Mouse (Mus musculus) CH12.LX (cell line): ENCODE measurements around the gene Gm42421. TPM values are rescaled to one million over a fixed set of nuclear protein-coding genes. Genes with fewer than 3 reads are reported as not detected.

ENCODE experiments used
- DNase-seq: peaks from one replicate; pipeline ENCODE4 v3.0.0-alpha.2; 2013; ENCODE audit errors: extremely low read depth
- H3K27ac ChIP-seq: 2 replicates; pipeline ENCODE4 v1.5.1; 2012; ENCODE audit warnings: low read depth, mild to moderate bottlenecking, control low read depth, moderate library complexity; ENCODE audit not compliant: insufficient read depth
- H3K27me3 ChIP-seq: replicated peaks from 2 replicates; pipeline ENCODE3; 2012; ENCODE audit warnings: inconsistent platforms
- H3K36me3 ChIP-seq, 2 experiments: replicated peaks in 1 of 2; 2 replicates each; pipeline versions ENCODE3 to v1.6.1; 2012; ENCODE audit warnings: inconsistent platforms in 1 of 2, low read length in 1 of 2, mild to moderate bottlenecking in 1 of 2, mixed read lengths in 1 of 2, moderate library complexity in 1 of 2; ENCODE audit not compliant: control insufficient read depth in 1 of 2, insufficient read depth in 1 of 2
- H3K4me1 ChIP-seq, 2 experiments: 2 replicates each; pipeline ENCODE4 v1.6.1; 2012; ENCODE audit warnings: inconsistent platforms in 1 of 2, moderate library complexity in 1 of 2; ENCODE audit not compliant: insufficient read depth in 2 of 2, control insufficient read depth in 1 of 2
- H3K4me2 ChIP-seq: 2 replicates; pipeline ENCODE4 v1.6.1; 2012; ENCODE audit warnings: low read depth, mild to moderate bottlenecking, control low read depth; ENCODE audit not compliant: poor library complexity, insufficient read depth, severe bottlenecking
- H3K4me3 ChIP-seq, 3 experiments: fragments of 150-350 bp in 1 of 3; sonication (generic) in 1 of 3; replicated peaks in 1 of 3; 2 replicates each; pipeline versions ENCODE3 to v1.5.1; 2011 to 2012; ENCODE audit warnings: low read depth in 2 of 3, low read length in 2 of 3, mild to moderate bottlenecking in 2 of 3, moderate library complexity in 2 of 3, control low read depth in 1 of 3, improper control_type of control experiment in 1 of 3, inconsistent platforms in 1 of 3, mixed read lengths in 1 of 3; ENCODE audit not compliant: poor library complexity in 1 of 3
- H3K79me2 ChIP-seq: replicated peaks from 2 replicates; pipeline ENCODE4 v1.6.1; 2012; ENCODE audit warnings: mild to moderate bottlenecking, moderate library complexity; ENCODE audit not compliant: control insufficient read depth, poor library complexity, insufficient read depth, severe bottlenecking; ENCODE audit errors: extremely low read depth
- H3K9ac ChIP-seq: 2 replicates; pipeline ENCODE4 v1.6.1; 2012; ENCODE audit warnings: low read depth, mild to moderate bottlenecking, control low read depth, moderate library complexity; ENCODE audit not compliant: insufficient read depth
- H3K9me3 ChIP-seq: replicated peaks from 2 replicates; pipeline ENCODE3; 2012; ENCODE audit warnings: low read length, inconsistent platforms, mixed read lengths
- BHLHE40 ChIP-seq: IDR thresholded peaks from 2 replicates; pipeline ENCODE4 v1.6.1; 2011; ENCODE audit warnings: mild to moderate bottlenecking, low read depth, low read length, improper control_type of control experiment
- CHD1 ChIP-seq: IDR thresholded peaks from 2 replicates; pipeline ENCODE4 v1.6.1; 2012; ENCODE audit warnings: low read depth, low read length, improper control_type of control experiment, inconsistent platforms
- E2F4 ChIP-seq: IDR thresholded peaks from 2 replicates; pipeline ENCODE4 v1.6.1; 2011; ENCODE audit warnings: low read depth, low read length, improper control_type of control experiment; ENCODE audit not compliant: insufficient replicate concordance
- ELF1 ChIP-seq: IDR thresholded peaks from 2 replicates; pipeline ENCODE4 v1.6.1; 2014; ENCODE audit warnings: low read depth, mild to moderate bottlenecking, inconsistent platforms, low read length, improper control_type of control experiment
- EP300 ChIP-seq: IDR thresholded peaks from 2 replicates; pipeline ENCODE4 v1.6.1; 2011; ENCODE audit warnings: low read length, improper control_type of control experiment
- GABPA ChIP-seq: IDR thresholded peaks from 2 replicates; pipeline ENCODE4 v1.6.1; 2012; ENCODE audit warnings: low read depth, low read length, improper control_type of control experiment, inconsistent platforms; ENCODE audit not compliant: insufficient replicate concordance
- IRF4 ChIP-seq: IDR thresholded peaks from 2 replicates; pipeline ENCODE4 v1.6.1; 2014; ENCODE audit warnings: low read depth, mild to moderate bottlenecking, inconsistent platforms, low read length, improper control_type of control experiment
- JUND ChIP-seq: conservative IDR thresholded peaks from 2 replicates; pipeline ENCODE4 v1.6.1; 2011; ENCODE audit warnings: low read depth, low read length, improper control_type of control experiment
- MAX ChIP-seq: IDR thresholded peaks from 2 replicates; pipeline ENCODE4 v1.6.1; 2011; ENCODE audit warnings: low read length, improper control_type of control experiment
- MAZ ChIP-seq: IDR thresholded peaks from 2 replicates; pipeline ENCODE4 v1.6.1; 2012; ENCODE audit warnings: low read depth, mild to moderate bottlenecking, inconsistent platforms, low read length, improper control_type of control experiment, moderate library complexity
- MXI1 ChIP-seq: IDR thresholded peaks from 2 replicates; pipeline ENCODE4 v1.6.1; 2011; ENCODE audit warnings: mild to moderate bottlenecking, low read depth, low read length, improper control_type of control experiment
- PAX5 ChIP-seq: IDR thresholded peaks from 2 replicates; pipeline ENCODE4 v1.6.1; 2012; ENCODE audit warnings: low read length, inconsistent platforms, mixed read lengths
- POLR2A ChIP-seq: IDR thresholded peaks from 2 replicates; pipeline ENCODE4 v1.6.1; 2011; ENCODE audit warnings: low read depth, mild to moderate bottlenecking, improper control_type of control experiment, low read length
- POLR2AphosphoS2 ChIP-seq: IDR thresholded peaks from 2 replicates; pipeline ENCODE4 v1.6.1; 2011; ENCODE audit warnings: low read depth, low read length, improper control_type of control experiment
- RCOR1 ChIP-seq: conservative IDR thresholded peaks from 2 replicates; pipeline ENCODE4 v1.6.1; 2012; ENCODE audit warnings: low read depth, mild to moderate bottlenecking, inconsistent platforms, low read length, improper control_type of control experiment
- SIN3A ChIP-seq: IDR thresholded peaks from 2 replicates; pipeline ENCODE4 v1.6.1; 2012; ENCODE audit warnings: low read length, improper control_type of control experiment, inconsistent platforms
- SMC3 ChIP-seq: IDR thresholded peaks from 2 replicates; pipeline ENCODE4 v1.6.1; 2011; ENCODE audit warnings: low read depth, low read length, improper control_type of control experiment
- TBP ChIP-seq: conservative IDR thresholded peaks from 2 replicates; pipeline ENCODE4 v1.6.1; 2011; ENCODE audit warnings: low read depth, low read length, improper control_type of control experiment
- TCF12 ChIP-seq: IDR thresholded peaks from 2 replicates; pipeline ENCODE4 v1.6.1; 2014; ENCODE audit warnings: low read depth, mild to moderate bottlenecking, inconsistent platforms, low read length, improper control_type of control experiment
- UBTF ChIP-seq: IDR thresholded peaks from 2 replicates; pipeline ENCODE4 v1.6.1; 2012; ENCODE audit warnings: low read depth, mild to moderate bottlenecking, inconsistent platforms, low read length, improper control_type of control experiment, moderate library complexity
- USF2 ChIP-seq: conservative IDR thresholded peaks from 2 replicates; pipeline ENCODE4 v1.6.1; 2011; ENCODE audit warnings: low read depth, low read length, improper control_type of control experiment
- ZC3H11A ChIP-seq: IDR thresholded peaks from 2 replicates; pipeline ENCODE4 v1.6.1; 2012; ENCODE audit warnings: low read depth, mild to moderate bottlenecking, inconsistent platforms, low read length, improper control_type of control experiment
- ZMIZ1 ChIP-seq: IDR thresholded peaks from 2 replicates; pipeline ENCODE4 v1.6.1; 2012; ENCODE audit warnings: low read depth, mild to moderate bottlenecking, inconsistent platforms, low read length, improper control_type of control experiment
- dilution Hi-C: fragments of 300-500 bp; cut with MboI; formaldehyde crosslinking; loops from 2 replicates; pipeline ENCODE4 v1.14.3; 2020; ENCODE audit warnings: low sequenced_read_pairs; ENCODE audit not compliant: extremely low pct_unique_long_range_greater_than_20kb, extremely low pct_ligation_motif_present
- in situ Hi-C: fragments of 300-500 bp; cut with MboI; formaldehyde crosslinking; loops from 3 replicates; pipeline ENCODE4 v1.14.3; 2019; ENCODE audit warnings: low sequenced_read_pairs, low pct_ligation_motif_present, low pct_unique_long_range_greater_than_20kb, mixed read lengths
- polyA plus RNA-seq: library from polyadenylated mRNA; unstranded; fragments of >175 nt; gene quantifications from 2 replicates; pipeline ENCODE4 v1.2.1, GENCODE M21; 2012; ENCODE audit warnings: low read depth; ENCODE audit not compliant: insufficient read length
- total RNA-seq, 2 experiments: library from RNA; depleted of rRNA; stranded (reverse); fragments of 300-350 nt in 1 of 2; fragments of >200 nt in 1 of 2; gene quantifications; 2 replicates each; pipeline ENCODE4 v1.2.3; 2012 to 2014

Gm42421 gene
- total and polyA plus RNA-seq, 3 experiments: 0.59 to 1.4 (median 1.0) TPM

- dilution Hi-C loops: no loop called here
- Histone ChIP-seq H3K79me2 (no peaks in the 10 kb centered on the region), H3K4me3 (no peak overlapping the region), H3K27ac (no peak overlapping the region), H3K9ac (no peak overlapping the region), H3K4me2 (no peak overlapping the region), H3K36me3 (no peaks in the 10 kb centered on the region), H3K27me3 (no peaks in the 10 kb centered on the region), H3K9me3 (peaks cover 5% of the 10 kb centered on the region), H3K4me1 (peaks cover 0 to 11% of the 10 kb centered on the region in 2 experiments; a peak in 1 of 4 replicates)
- TF ChIP-seq PAX5 (no peak), UBTF (no peak), POLR2A (no peak)
- no peak for DNase-seq
- in situ Hi-C loops: no loop called here
These were observed 13.6 kb downstream of the Gm42421 start for GRCm38 (mm10) chr5:143941588-143941987.

- no peaks in the 10 kb centered on the region for H3K79me2 ChIP-seq
- H3K4me2 ChIP-seq: no peak overlapping the region
- no peaks in the 10 kb centered on the region for H3K27me3 ChIP-seq
- H3K4me3 ChIP-seq: no peak overlapping the region
- H3K27ac ChIP-seq: no peak overlapping the region
- in situ Hi-C loops: no loop called here
- H3K36me3 ChIP-seq: no peaks in the 10 kb centered on the region
- H3K9ac ChIP-seq: no peak overlapping the region
- DNase-seq: no peak
- peaks cover 5% of the 10 kb centered on the region for H3K9me3 ChIP-seq
- TF ChIP-seq SIN3A (no peak), MXI1 (no peak), ZC3H11A (no peak), ELF1 (no peak), POLR2AphosphoS2 (no peak), BHLHE40 (no peak), RCOR1 (no peak), POLR2A (no peak), ZMIZ1 (no peak), CHD1 (no peak), E2F4 (no peak)
- TF ChIP-seq, all 38 proteins: peak for 0
- dilution Hi-C loops: no loop called here
- peaks cover 0 to 11% of the 10 kb centered on the region in 2 experiments; a peak in 1 of 4 replicates for H3K4me1 ChIP-seq
These were observed 15.5 kb downstream of the Gm42421 start for GRCm38 (mm10) chr5:143943231-143944125.

DNA sequence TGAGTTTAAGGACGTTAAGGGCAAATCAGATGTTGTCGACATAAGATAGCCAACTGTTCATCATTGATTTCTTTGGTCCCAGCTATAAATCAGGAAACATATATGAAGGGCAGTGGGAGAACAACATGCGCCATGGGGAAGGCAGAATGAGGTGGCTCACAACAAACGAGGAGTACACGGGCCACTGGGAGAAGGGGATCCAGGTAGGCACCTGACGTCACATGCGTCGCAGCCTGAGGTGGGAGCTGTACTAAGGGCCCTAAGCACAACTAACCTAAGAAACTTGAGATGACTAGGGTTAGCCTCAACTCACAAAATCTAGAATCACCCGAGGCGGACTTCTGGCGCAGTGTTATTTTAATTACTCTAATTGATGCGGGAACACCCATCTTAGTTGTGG is 20.4 kb downstream of the Gm42421 start:
- Histone ChIP-seq H3K36me3 (no peaks in the 10 kb centered on the region), H3K9ac (no peak overlapping the region), H3K27ac (no peak overlapping the region), H3K79me2 (no peaks in the 10 kb centered on the region), H3K4me1 (peaks cover 0 to 4% of the 10 kb centered on the region in 2 experiments; a peak in 1 of 4 replicates), H3K27me3 (no peaks in the 10 kb centered on the region), H3K9me3 (no peaks in the 10 kb centered on the region), H3K4me3 (no peak overlapping the region), H3K4me2 (no peak overlapping the region)
- DNase-seq: no peak
- in situ Hi-C loops: no loop called here
- no peak for TF ChIP-seq TCF12
- TF ChIP-seq ZMIZ1: no peak
- TF ChIP-seq IRF4: no peak
- TF ChIP-seq MAX: no peak
- no peak for TF ChIP-seq MAZ
- no peak for TF ChIP-seq GABPA
- TF ChIP-seq TBP: no peak
- no peak for TF ChIP-seq JUND
- no peak for TF ChIP-seq E2F4
- TF ChIP-seq SMC3: no peak
- TF ChIP-seq EP300: no peak
- TF ChIP-seq USF2: no peak
- dilution Hi-C loops: no loop called here
